Mouse (Mus musculus): ENCODE results near the gene Map3k6.

GRCm38 (mm10) chr4:133220656-133221055 is 20.0 kb upstream of the Map3k6 start:
- TF ChIP-seq CTCF (IDR thresholded peaks at IDR 0.05; ENCODE audit: low read depth): no peak
- TF ChIP-seq EP300 (IDR thresholded peaks at IDR 0.05; ENCODE audit: low read depth): no peak
